Mouse (Mus musculus) cerebellum, adult 8-10 months (tissue): ENCODE measurements around the gene Arl4a.

ENCODE experiments used
- DNase-seq: peaks from one replicate; pipeline ENCODE4 v3.0.0; 2022

Arl4a gene

GRCm38 (mm10) chr12:40004766-40005165 lies 33.1 kb downstream of the Arl4a start:
- no peak for DNase-seq

DNA sequence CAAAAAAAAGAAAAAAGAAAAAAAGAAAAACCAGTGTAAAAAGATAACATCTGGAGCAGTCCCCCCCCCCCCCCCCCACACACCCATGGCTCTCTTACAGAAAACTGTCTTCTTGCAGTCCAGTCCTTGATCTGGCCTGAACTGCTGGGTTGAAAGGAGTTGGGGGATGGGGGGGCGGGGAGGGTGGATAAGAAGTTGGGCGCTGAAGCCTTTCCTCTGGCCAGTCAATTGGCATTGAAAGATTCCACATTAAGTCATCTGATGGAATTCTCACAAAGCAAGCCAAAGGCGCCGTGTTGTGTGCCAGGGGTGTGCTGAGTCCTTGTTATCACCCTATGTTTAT lies 39.0 kb downstream of the Arl4a start:
- DNase-seq: no peak

GRCm38 (mm10) chr12:39998070-39998852 lies 39.6 kb downstream of the Arl4a start:
- DNase-seq: no peak

DNA sequence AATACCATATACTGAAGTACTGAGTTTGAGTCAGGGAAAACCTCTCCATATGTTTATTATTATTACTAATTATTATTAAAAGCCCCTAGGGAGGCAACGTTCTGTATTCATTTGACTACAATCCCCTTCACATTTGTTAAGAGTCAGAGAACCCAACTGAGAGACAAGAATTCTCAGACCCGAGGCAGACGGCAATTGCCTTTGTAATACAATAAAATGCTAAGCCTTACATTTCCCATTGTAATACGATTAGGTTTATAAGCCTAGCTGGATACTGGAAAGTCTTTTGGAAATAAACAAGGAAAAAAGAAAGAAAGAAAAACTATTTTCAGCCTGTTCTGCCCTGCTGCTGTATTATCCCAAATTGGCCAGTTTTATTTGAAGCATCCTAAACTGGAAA lies 40.2 kb downstream of the Arl4a start:
- DNase-seq: no peak

DNA sequence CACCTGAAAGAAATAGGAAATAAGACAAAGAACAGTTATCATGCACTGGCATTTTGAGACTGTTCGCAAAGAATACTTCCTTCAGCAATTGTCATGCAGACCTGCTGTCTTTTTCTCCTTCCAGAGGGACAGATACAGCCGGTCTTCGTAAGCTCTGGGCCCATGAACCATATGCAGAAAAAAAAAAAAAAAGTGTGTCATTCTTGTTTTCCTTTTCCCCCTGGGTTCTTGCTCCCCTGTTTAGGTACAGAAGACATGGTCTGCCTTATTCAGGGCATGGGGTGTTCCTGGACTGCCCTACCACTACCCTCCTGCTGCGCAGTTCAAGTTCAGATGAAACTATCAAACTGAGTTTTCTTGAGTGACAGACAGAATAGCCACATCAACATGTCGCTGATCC lies 41.8 kb downstream of the Arl4a start:
- DNase-seq: no peak

GRCm38 (mm10) chr12:39995609-39996008 lies 42.2 kb downstream of the Arl4a start:
- no peak for DNase-seq

DNA sequence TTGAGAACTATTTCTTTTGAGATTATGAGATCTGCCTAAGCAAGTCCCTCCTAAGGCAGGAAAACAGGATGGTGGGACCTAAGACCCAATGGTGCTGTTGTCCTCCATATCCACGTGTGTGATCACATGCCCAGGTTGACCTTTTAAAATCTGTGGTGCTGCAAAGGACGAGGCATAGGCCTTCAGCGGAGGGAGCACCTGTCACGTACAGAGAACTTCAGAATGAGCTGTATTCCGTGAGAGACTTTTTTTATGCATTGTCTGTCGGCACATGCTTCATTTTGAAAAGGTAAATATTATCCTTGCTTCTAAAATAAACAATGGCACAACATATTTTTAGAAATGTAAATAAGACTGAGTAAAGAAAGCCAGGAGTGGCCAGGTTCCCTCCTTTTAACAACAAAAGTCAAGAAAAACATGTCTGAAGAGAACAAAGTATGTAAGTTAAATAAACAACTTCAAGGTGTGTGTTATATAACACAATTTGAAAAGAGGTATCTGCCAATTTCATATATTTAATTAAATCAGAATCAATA lies 45.0 kb downstream of the Arl4a start:
- DNase-seq: no peak

DNA sequence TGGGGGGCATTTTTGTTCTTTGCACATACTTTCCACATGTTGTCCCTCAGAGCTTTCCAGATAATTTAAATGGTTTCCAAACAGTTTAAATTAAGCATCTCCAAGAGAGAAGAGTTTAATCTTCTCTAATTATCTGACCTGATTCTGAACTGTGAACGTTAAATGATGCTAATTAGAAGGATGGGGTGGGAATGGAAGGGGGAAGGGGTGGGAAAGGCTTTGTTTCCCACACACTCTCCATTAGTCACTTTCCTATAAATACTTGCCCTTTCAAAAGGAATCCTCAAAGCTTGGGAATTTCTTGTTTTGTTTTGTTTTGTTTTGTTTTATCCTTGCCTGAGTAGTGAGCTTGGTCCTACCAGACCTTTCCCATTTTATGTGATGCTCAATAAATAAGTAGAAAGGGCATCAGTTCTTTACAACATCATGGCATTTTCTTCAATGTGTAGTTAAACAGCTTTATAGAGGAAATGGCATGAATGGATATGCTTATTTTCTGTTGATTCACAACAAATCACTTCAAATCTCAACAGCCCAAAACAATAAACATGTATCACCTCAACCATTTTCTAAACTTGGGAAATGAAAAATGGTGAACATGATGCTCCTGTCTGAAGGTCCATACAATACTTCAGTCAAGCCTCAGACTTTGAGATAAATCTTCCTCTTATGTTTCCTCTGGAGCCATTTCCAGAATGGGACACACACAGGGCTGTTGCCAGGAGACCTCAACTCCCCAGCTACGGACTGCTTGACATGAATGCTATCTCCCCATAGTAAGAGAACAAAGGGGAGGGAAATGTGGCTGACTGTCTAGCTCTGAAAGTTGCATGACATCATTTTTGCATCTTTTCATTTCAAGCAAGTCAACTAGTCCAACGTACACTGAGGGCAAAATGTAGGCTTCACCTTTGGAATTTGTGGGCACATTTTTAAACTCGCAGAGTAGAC lies 46.7 kb downstream of the Arl4a start:
- no peak for DNase-seq

- no peak for DNase-seq
Observed at GRCm38 (mm10) chr12:39989136-39989535, 48.7 kb downstream of the Arl4a start.

- no peak for DNase-seq
Observed at GRCm38 (mm10) chr12:39987177-39987576, 50.6 kb downstream of the Arl4a start.

GRCm38 (mm10) chr12:39985639-39986038 lies 52.2 kb downstream of the Arl4a start:
- no peak for DNase-seq

- DNase-seq: no peak
Observed at GRCm38 (mm10) chr12:39979792-39980191, 58.0 kb downstream of the Arl4a start.

DNA sequence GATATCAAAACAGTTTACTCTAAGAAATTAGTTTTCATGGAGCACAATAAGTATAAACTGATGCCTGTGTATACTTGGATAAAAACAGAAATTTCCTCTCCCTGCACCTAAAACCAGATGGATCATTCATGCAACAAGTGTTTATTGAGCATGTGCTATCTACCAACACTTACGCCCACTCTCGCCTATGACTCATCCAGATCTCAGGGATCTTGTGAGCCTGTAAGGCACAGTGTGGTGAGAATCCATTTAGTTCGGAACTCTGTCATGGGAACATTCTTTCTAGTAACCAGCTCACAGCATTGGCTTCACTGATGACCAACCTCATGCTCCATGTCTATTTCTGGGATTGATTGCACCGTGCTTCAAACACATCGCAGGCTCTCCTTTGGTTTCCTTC lies 58.8 kb downstream of the Arl4a start:
- no peak for DNase-seq

DNA sequence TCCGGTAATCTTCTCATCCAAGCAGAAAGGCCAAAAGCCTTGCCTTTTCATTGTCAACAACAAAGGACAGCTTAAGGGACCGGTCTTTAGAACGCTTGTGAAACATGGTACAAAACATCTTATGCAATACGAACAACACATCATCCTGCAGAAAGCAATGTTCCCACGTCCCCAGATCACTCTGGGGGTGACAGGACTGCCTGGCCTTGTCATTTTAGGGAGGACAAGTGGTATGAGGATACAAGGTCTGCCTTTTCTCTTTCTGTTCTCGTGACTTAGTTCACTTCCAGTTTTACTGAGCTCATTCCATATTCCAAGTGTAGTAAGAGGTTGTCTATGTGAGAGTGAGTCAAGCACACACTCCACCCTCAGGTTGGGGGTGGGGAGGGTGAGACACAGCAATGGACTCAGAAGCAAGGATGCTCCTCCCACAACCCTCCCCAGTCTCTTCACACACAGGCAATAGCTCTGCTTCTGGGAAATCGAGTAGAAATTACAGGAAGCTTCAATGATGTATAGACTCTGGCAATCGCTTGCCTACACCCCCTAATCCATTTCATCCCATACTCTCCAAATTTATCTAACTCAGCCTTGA lies 59.7 kb downstream of the Arl4a start:
- no peak for DNase-seq

GRCm38 (mm10) chr12:39976426-39976825 lies 61.4 kb downstream of the Arl4a start:
- DNase-seq: no peak

DNA sequence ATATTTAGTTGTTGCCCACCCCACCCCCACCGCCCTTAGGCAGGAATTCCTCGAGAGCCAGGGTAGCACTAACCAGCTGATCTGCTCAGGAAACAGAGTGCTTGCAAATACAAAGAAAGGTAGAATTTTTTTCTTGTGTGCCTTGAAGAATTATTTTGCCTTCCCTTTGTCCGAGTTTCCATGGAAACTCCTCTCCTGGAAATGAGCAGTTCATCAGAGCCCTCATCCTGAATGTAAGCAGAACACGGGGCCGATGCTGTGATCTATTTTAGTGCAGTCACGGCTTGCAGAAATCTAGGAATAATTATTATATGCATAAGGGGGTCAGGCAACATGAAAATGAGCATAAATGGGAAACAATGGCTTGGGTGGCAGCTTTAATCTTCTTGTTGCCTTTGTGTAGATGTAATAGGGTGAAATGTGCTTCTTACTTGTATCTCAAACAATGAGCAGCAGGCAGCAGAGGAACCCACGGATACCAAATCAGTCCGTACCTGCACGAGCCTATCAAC lies 61.9 kb downstream of the Arl4a start:
- DNase-seq: no peak

GRCm38 (mm10) chr12:39974977-39975583 lies 62.7 kb downstream of the Arl4a start:
- no peak for DNase-seq

DNA sequence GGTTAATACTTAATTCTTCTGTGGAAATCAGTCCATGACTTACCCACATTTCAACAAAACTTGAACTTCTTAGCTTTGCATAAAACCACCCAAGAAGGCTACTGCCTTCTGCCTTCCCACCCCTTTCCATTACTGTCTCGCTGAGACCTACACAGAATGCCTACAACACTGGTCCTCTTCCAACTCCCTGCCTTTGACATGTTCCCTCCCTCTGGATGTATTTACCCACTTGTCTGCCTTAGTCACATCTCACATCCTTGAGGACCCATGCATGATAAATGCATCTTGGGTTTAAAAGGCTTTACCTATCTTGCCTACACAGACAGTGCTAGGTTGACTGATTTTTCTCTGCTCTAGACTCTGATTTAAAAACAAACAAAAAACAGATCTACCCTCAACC lies 63.6 kb downstream of the Arl4a start:
- no peak for DNase-seq

DNA sequence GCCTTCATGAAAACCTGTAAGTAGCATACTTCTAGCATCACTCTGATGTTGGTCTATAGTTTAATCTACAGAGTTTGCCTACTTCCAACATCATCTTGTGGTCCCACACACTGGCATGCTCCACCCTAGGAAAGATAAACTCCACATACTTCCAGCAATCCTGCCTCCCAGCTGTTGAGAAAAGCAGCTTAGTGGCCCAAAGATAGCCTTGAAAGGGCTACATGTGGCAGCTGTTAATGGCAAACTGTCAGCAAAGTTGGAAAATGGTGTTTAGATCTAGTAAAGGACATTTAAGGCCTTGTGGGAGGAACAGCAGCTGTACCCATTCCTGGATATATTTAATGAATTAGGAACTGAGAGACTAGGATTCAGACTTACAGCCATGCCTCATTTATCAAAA lies 68.3 kb downstream of the Arl4a start:
- no peak for DNase-seq

DNA sequence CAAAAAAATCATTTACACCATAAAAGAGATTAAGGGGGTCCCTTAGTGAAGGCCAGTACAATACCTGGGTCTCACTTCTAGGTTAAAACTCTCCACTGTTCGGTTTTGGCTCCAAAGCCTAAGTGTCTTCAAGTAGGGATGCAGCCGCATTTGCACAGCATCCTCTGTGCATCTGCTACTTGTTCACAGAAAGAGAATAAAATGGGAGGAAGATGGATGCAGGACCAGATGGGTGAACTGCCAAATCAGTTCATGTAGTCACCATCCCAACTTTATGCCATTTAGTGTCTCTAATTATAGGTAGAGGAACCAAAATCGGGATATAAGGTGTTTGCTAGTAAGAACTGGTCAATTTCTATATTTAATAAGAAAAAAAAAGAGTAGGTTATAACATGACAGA lies 69.7 kb downstream of the Arl4a start:
- no peak for DNase-seq

GRCm38 (mm10) chr12:39959166-39959565 lies 78.7 kb downstream of the Arl4a start:
- no peak for DNase-seq

DNA sequence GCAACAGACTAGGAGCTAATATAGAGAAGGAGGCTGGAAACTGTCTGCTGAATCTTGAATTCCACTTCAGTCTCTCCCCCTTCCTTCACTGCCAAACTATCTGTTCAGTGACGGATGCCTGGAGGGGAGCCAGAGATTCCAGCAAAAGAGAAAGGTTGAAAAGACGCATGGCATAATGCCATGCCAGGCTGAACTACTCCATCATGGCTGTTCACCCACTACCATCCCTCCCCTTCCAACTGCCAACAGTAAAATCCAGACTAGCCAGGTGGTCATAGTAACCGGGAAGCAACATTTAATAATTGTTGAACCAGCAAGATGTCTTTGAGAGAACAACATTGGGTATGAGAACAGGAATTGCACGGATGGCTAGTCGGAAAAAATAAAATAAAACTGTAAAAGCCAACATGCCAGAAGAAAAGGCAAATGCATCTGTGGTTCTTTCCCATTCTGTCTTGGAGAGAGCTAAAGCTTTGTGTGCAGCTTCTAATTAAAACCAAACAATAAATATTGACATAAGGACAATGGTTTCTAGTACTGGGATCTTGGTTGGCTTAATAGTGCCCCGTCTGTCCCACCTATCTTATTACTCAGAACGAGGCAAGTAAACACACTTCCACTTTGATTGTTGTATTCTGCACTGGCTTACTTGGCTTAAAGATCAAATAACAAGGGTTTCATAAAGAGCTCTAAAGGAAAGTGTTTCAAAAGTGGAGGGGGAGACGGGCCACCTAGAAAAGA lies 79.7 kb downstream of the Arl4a start:
- DNase-seq: no peak
